Mouse (Mus musculus) E14TG2a.4 (cell line): ENCODE results near the gene Gm2000.

Experiments
- CTCF ChIP-seq: conservative IDR thresholded peaks from 2 replicates; pipeline ENCODE4 v1.5.1; 2014; ENCODE audit warnings: low read length
- NANOG ChIP-seq: IDR thresholded peaks from 2 replicates; pipeline ENCODE4 v1.6.1; 2014; ENCODE audit warnings: borderline replicate concordance, low read length, mixed read lengths

DNA sequence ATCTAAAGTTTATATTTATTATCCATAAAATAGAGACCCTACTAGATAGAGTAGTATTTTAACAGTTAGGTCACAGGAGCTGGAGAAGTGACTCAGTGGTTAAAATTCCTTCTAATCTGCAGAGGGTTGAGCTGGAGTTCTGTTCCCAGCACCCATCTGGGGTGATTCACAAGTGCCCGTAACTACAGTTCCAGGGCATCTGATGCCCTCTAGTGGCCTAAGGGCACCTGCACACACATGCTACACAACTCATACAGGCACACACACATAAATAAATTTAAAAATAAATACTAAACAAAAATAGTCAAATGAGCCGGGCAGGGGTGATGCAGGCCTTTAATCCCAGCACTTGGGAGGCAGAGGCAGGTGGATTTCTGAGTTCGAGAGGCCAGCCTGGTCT is 15.4 kb downstream of the Gm2000 start:
- TF ChIP-seq CTCF (peak; percentile 61), NANOG (no peak)
